Mouse (Mus musculus) heart, adult 8-10 months (tissue): ENCODE data around the gene Myh6. TPM values are rescaled to one million over a fixed set of nuclear protein-coding genes. Genes with fewer than 3 reads are reported as not detected.
"Not testable (repeated sequence)": the region's sequence is repeated elsewhere in the genome, so short reads cannot be mapped to it uniquely, and the experiment has no call there.

ENCODE experiments used
- DNase-seq: peaks from one replicate; pipeline ENCODE4 v3.0.0; 2022; ENCODE audit warnings: low spot score
- total RNA-seq, 4 experiments: library from RNA; stranded (reverse); gene quantifications; 2 replicates each; pipeline ENCODE4 v1.2.4; 2022

Gene Myh6
- total RNA-seq, 4 experiments from 2014 or later = 18,156 to 23,973 (median 22,335) TPM

DNA sequence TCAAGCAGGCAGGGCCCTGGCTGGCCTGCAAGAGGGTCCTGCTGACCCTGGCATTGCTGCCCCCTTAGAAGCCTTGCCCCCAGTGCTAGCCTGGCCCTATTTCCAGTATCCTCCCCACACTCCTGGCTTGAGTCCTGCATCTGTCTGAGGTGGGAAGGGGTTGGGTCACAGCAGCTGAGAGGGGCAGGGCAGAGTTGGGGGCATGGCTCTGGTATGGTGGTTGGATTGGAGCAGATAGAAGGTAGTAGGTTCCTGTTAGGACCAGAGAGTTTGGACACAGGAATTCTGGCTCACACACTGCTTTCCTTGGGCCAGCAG is 28.1 kb upstream of the Myh6 start:
- no peak for DNase-seq

DNA sequence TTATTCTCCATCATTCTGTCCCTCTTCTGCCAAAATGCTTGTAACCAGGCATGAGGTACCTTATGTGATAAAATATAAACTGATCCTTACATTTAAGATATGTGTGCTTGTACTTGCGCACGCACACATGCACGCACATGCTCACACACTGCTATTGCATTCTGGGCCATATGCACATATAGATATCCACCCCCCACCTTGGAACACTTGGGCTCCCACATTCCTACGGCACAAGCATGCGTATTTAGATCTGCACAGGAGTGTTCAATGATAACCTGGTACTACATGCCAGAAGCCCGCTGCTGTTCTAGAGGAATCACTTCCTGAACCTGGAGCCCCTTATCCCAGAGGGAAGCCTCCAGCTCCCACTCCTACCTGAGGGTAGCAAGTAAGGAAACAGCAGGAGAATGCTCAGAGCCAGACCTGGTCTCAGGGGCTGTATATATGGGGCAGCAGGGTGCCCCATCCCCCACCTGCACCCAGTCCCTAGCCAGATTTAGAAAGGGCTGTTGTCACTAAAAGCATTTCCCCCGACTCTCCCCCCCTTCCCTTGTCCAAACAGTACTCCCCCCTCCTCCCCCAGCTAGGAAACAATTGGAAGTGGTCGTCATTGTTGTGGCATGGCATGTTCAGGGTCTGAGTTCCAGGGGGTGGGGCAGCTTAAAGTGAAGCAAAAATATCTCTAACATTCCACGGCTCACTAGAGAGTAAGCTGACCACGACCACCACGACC is 27.6 kb upstream of the Myh6 start, which contains the start of gene Myh7:
Gene Myh7 (minus strand): TSS at position 491 of the 733 bp plus-strand sequence.
- DNase-seq = no peak

DNA sequence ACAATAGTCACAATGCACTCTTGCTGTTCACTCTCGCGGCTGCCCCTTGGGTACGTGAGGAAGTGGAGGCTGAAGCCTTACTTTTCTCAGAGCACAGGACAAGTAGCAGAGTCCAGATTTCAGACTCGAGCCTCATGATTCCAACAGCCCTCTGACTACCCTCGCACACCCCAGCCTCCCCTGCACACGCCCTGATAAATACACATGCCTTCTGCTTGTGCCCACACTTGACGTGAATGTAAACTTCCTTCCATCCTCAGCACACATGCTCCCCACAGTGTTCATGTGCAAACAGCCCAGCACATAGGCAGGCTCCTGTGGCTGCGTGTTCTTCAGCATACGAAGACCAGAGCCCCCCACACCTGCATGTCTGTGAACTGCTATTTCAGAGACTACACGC is 26.9 kb upstream of the Myh6 start:
- no peak for DNase-seq

DNA sequence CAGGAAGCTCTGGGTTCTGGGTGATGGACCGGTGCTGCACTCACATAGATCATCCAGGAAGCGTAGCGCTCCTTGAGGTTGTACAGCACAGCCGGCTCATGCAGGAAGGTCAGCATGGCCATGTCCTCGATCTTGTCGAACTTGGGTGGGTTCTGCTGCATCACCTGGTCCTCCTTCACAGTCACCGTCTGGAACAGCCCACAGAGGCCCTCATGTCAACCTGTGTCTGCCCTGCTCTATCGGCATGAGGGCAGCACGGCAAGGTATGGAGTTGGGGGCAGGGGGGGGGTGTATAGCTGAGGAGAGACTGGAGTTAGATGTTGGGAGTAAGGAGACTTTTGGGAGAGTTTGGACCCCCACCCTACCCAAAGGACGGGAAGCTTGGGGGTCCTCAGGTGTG is 25.5 kb upstream of the Myh6 start:
- no peak for DNase-seq

DNA sequence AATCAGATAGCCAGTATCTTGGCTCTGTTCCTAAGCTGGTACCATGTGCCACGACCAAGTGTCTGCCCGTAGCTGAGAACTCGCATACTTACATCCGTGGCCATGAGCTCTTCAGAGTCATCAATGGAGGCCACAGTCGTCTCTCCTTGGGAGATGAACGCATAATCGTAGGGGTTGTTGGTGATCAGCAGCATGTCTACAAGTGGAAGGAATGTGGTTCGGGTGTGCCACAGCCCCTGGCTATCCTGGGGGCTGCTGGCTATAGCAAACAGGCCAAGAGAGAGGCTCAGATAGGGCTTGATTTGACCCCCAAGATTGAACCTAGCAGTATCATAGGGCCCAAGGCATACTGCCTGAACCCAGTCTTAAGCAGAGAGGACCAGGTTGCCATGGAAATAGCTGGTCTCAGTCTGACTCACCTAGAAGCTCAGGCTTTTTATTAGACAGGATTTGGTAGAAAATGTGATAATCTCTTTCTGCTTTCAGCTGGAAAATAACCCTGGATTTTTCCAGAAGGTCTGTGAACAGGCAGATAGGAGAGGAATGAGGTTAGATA is 23.2 kb upstream of the Myh6 start:
- no peak for DNase-seq

DNA sequence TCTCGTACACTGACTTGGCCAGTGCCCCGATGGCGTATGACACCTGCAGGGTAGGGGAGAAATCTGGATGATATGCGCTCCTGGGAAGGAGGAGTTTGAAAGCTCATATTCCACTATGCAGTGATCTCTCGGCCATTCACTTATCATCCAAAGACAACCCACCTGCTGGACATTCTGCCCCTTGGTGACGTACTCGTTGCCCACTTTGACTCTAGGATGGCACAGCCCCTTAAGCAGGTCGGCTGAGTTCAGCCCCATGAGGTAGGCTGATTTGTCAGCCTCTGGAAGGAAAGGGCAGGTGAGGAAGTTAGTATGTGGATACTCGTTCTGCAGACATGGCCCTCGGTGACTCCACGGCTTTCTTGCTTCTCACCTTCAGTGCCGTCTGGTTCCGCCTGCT is 22.2 kb upstream of the Myh6 start:
- DNase-seq = no peak

DNA sequence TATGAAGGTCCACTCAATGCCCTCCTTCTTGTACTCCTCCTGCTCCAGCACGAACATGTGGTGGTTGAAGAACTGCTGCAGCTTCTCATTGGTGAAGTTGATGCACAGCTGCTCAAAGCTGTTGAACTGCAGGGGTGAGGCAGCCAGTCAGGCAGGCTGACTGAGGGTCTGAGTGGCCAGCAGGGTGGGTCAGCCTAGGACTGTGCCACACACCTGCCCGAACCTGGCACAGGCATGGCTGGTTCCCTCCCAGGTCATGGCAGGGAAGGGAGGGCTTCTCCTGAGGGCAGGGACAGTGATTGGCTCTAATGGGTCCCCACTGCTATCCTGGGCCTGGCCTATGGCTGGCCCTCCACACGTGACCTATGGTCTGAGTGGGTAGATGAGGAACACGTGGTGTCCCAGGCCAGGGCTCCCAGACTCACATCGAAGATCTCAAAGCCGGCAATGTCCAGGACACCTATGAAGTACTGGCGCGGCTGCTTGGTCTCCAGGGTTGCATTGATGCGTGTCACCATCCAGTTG is 21.7 kb upstream of the Myh6 start:
- not testable (repeated sequence) for DNase-seq

DNA sequence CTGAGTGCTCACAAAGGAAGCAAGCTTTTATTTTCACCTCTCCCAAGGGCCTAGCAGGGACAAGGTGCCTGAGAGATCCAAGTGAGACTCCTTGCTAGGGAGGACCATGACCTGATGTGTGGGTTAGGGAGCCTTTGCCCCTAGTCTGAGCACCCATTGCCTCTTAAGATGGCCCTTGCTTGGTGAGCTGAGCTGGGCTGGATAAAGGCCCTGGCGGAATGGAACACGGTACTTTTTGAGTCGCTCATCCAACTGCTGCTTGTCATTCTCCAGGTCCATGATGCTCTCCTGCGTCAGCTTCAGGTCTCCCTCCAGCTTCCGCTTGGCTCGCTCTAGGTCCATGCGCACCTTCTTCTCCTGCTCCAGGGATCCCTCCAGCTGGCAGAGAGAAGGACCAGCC is 15.2 kb upstream of the Myh6 start:
- no peak for DNase-seq

DNA sequence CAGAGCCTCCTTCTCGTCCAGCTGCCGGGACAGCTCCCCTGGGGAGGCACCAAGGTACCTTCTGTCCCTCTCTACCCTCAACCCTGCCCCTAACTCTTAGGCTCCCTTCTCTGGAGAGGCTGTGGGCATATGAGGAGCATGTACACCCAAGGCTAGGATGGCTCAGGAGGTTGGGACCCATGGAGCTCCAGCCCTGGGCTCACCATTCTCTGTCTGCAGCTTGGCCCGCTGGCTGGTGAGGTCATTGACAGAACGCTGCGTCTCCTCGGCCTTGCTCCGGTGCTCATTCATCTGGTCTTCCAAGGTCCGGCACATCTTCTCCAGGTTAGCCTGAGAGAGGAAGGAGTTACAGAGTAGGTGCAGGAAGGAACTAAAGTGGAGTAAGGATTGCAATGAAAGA is 11.9 kb upstream of the Myh6 start:
- DNase-seq = no peak

DNA sequence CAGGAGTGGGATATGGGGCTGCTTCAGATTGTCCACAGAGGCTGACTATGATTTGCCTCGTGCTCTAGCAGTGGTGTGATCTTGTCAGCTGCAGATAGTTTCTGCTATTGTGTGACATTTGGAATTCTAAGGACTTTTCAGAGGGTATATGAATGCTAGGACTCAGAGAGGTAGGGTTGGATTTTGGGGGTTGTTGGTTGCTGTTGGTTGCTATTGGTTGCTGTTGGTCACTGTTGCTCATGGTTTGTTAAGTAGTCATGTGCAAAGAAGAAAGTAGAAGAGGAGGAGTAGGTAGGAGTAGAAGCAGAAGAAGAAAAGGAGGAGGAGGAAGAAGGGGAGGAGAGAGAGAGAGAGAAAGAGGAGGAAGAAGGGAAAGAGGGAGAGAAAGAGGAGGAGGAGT is 9.9 kb upstream of the Myh6 start, which contains the start of gene Gm17428:
Gene Gm17428 (plus strand): TSS at position 301 of the 400 bp plus-strand sequence.
- no peak for DNase-seq

DNA sequence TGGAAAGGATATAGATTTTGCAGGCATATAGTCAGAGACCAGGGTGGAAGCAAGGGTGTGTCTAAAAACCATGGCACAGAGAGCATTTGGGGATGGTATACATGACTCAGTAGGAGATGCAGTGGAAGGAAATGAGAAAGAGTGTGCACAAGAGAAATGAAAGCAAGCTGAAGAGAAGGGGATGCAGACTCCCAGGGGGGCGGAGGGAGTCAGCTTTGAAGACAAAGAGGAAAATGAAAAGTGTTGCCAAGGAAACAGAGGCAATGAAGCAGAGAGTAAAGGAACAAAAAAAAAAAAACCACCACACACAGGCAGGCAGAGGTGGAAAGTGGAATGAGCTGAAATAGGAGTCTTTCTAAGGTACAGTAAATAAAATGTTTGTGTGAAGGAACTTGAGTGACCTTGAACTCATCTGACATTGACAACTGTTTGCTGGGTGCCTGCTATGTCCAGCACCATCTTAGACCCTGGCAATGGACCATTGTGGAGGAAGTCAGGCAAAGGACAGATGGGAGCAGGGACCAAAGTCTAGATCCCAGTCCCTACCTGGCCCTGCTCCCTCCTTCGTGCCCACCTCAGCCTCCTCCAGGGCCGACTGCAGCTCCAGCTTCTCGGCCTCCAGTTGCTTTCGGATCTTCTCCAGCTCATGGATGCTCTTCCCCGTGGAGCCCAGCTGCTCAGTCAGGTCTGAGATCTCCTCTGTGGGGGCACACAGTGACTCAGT is 7.5 kb upstream of the Myh6 start:
- DNase-seq = no peak

DNA sequence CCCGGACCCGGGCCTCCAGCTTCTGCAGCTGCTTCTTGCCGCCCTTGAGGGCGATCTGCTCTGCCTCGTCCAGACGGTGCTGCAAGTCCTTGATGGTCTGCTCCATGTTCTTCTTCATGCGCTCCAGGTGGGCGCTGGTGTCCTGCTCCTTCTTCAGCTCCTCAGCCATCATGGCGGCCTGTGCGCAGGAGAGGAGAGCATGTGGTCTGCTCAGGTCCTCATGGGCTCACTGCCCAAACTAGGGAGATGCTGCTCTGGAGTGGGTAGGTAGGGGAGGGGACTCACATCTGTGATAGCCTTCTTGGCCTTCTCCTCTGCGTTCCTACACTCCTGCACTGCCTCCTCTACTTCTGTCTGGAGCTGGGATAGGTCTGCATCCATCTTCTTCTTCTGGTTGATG is 6.1 kb upstream of the Myh6 start:
- DNase-seq = not testable (repeated sequence)

DNA sequence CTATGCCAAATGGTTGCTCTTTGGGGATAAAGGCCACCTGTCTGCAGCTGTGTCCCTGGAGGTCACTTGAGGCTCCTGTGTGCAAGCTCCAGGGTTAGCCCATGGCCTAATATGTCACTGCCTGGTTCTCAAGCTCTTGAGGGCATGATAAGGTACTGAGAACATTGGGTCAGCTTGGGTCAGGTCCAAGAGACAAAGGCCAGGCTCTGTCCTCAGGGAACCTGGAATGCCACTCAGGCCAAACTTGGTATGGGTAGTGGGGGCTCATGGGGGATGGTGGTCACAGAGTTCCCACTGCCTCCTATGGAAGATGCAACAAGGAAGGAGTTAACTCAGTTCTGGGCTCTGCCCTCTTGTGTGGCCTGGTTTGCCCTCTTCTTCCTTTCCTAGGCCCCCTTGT is 1.6 kb upstream of the Myh6 start:
- DNase-seq = peak; percentile 78

DNA sequence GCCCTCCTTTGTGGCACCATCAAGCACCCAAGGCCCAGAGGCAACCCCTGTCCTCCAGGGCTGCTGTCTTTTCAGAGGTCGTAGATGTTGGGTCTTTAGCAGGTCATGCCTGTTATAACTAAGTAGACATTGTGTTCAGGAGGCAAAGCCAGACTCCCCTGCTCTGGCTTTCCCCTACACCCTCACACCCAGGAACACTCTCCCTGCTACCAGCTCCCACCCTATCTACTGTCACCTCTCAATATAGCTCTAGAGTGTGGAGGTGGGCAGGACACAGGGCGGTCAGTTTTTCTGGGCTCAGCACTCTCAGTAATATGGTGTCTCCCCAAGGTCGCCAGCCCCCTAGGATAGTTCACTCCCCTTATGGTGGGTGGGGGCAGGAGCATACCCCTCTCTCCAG is 1.1 kb upstream of the Myh6 start:
- peak; percentile 52 for DNase-seq

DNA sequence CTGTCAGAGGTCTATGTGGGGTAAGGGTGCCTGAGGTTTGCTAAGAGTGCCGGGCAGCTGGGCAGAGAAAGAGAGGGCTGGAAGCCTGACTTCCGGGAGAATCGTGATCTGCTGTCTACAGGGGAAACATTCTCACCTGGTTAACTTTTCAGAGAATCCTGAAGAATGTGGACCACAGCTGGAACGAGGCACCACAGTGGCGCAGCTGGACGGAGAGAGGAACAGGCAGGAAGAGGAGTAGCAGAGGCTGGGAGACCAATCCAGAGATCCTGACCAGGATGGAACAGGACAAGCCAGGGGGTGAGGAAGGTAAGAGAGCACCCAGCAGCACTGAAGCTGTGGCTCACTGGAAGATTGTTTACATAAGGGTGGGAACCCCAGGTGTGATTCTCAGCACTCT is 1.1 kb downstream of the Myh6 start:
- DNase-seq = no peak

DNA sequence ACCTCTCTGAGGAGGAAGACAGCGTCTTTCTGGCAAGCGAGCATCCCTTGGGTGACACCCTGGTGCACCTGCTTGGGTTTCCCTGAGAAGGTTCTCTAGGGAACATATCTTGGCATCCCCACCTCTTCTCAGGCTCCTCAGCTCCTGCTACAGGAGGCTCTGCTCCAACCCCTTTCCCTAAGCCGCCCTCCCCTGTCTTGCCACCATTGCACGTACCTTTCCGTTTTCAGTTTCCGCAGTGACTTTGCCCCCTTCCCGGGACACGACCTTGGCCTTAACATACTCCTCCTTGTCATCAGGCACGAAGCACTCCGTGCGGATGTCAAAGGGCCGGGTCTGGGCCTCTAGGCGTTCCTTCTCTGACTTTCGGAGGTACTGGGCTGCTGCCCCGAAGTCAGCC is 1.7 kb downstream of the Myh6 start:
- DNase-seq = no peak

DNA sequence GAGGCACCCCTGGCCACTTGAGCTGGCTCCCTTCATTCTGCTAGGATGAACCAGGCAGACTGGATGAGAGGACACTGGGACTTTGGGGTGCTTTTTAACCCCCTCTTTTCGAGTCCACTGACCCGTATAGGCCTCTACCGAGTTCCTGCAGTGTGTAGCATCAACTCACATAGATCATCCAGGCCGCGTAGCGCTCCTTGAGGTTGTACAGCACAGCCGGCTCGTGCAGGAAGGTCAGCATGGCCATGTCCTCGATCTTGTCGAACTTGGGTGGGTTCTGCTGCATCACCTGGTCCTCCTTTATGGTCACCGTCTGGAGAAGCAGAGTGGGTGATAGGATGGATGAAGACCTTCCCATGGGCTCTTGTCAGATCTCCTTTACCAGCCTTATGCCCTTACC is 3.0 kb downstream of the Myh6 start:
- DNase-seq = no peak

DNA sequence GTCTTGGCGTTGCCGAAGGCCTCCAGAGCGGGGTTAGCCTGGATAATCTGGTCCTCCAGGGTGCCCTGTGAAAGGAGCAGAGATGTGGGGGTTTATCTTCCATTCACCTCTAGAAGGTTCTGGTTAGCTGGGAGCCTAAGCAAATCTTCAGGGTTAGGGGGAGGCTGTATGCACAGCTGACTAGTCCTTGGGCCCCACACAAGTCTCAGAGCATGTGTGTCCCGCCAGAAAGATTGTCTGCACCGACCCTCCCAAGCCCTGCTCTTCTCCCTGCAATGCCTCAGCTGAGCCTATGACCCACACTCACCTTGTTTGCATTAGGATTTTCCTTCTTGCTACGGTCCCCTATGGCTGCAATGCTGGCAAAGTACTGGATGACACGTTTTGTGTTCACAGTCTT is 4.0 kb downstream of the Myh6 start:
- DNase-seq = no peak

DNA sequence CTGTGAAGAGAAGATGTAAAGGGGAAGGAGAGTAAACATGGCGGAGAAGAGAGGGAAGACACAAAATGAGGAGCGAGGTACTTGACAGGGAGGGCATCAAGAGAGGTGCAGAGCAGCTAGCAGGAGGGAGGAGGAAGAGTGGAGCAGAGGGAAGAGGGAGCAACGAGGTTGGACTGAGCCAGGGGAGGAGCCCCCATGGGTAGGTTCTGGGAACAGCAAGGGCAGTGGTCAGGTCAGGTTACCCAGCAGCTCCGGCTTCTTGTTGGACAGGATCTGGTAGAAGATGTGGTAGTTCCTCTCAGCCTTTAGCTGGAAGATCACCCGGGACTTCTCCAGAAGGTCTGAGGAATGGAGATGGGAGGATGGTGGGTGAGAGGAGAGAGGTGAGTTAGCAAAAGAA is 5.2 kb downstream of the Myh6 start:
- DNase-seq = no peak

DNA sequence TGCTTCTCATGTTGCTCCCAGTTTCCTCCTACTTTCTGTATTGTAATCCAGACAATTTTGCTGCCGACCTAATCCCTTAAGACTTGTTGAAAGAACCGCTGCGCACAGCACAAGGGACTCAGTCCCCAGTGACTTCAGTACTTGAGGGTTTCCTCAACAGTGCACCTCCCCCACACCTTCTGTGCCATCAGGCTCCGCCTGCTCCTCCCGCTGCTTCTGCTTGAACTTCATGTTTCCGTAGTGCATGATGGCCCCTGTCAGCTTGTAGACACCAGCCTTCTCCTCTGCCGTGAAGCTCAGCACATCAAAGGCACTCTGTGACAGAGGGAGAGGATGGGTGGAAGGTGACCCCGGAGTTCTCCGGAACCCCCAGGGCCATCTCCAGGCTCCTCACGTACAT is 6.0 kb downstream of the Myh6 start:
- DNase-seq = no peak

DNA sequence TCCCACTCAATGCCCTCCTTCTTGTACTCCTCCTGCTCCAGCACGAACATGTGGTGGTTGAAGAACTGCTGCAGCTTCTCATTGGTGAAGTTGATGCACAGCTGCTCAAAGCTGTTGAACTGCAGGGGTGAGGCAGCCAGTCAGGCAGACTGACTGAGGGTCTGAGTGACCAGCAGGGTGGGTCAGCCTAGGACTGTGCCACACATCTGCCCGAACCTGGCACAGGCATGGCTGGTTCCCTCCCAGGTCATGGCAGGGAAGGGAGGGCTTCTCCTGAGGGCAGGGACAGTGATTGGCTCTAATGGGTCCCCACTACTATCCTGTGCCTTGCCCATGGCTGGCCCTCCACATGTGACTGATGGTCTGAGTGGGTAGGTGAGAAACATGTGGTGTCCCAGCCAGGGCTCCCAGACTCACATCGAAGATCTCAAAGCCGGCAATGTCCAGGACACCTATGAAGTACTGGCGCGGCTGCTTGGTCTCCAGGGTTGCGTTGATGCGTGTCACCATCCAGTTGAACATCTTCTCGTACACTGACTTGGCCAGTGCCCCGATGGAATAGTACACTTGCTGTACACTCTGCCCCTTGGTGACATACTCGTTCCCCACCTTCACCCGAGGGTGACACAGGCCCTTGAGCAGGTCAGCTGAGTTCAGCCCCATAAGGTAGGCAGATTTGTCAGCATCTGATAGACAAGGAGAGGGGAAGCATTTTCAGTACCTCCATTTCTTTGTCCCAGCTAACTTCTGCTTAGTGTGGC is 6.7 kb downstream of the Myh6 start:
- not testable (repeated sequence) for DNase-seq

DNA sequence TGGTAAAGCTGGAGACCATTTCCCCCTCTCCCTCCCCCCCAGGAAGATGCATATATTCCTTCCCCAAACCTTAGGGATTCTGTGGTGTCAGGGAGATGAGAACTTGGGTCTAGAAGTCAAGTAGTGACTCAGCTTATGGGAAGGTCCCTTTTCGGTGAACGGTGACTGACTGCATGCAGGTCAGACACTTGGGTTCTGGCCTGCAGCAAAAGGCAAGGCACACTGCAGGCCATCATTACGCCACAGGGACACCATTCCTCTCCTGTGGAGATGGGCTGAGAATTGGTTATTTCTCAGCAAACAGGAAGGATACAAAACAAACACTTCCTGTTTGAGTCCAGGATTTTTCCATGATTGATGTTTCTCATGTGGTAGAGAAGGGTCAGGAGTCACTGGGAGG is 7.5 kb downstream of the Myh6 start:
- no peak for DNase-seq
